Mouse (Mus musculus) intestine, embryonic 15.5 days (tissue): ENCODE results near the gene Eml3. TPM values are rescaled to one million over a fixed set of nuclear protein-coding genes. Genes with fewer than 3 reads are reported as not detected.

Experiments used
- ATAC-seq: fragments of 200-750 bp; cut with Nextera tagmentation; 2 replicates; pipeline ENCODE4 v1.8.0; 2017; ENCODE audit warnings: moderate TSS enrichment, moderate library complexity
- H3K27ac ChIP-seq: fragments of 300-500 bp; sonication (generic); 2 replicates; pipeline ENCODE4 v1.5.1; 2015; ENCODE audit warnings: mild to moderate bottlenecking, inconsistent platforms
- H3K27me3 ChIP-seq: fragments of 300-500 bp; sonication (generic); replicated peaks from 2 replicates; pipeline ENCODE4 v1.6.1; 2015; ENCODE audit warnings: inconsistent platforms
- H3K36me3 ChIP-seq: fragments of 300-500 bp; sonication (generic); 2 replicates; pipeline ENCODE4 v1.6.1; 2015; ENCODE audit warnings: inconsistent platforms
- H3K4me1 ChIP-seq: fragments of 300-500 bp; sonication (generic); replicated peaks from 2 replicates; pipeline ENCODE4 v1.6.1; 2015; ENCODE audit warnings: inconsistent platforms
- H3K4me2 ChIP-seq: fragments of 300-500 bp; sonication (generic); replicated peaks from 2 replicates; pipeline ENCODE4 v1.6.1; 2015; ENCODE audit warnings: mild to moderate bottlenecking, inconsistent platforms
- H3K4me3 ChIP-seq: fragments of 300-500 bp; sonication (generic); replicated peaks from 2 replicates; pipeline ENCODE4 v1.5.1; 2015; ENCODE audit warnings: inconsistent platforms
- H3K9ac ChIP-seq: fragments of 300-500 bp; sonication (generic); 2 replicates; pipeline ENCODE4 v1.6.1; 2015; ENCODE audit warnings: inconsistent platforms
- H3K9me3 ChIP-seq: fragments of 300-500 bp; sonication (generic); 2 replicates; pipeline ENCODE4 v1.6.1; 2016; ENCODE audit warnings: inconsistent platforms
- WGBS: fragments of 180-500 bp; shearing (Covaris S2); methylation state at CpG from one replicate; pipeline ENCODE4 v1.1.7; 2015; 5-methylcytosine and 5-hydroxymethylcytosine counted together
- polyA plus RNA-seq: library from polyadenylated mRNA; unstranded; fragments of >200 nt; fragmentation: Nextera tagmentation; extraction: Ambion mirVana; gene quantifications from 2 replicates; pipeline ENCODE4 v1.2.1, GENCODE M21; 2015

Gene Eml3
- polyA plus RNA-seq, 1 experiment from 2014 or later = 24.2 TPM

GRCm38 (mm10) chr19:8983150-8983650, 53.8 kb downstream of the Eml3 start:
- H3K9ac ChIP-seq = no peak overlapping the region
- peak; percentile 87 for ATAC-seq

GRCm38 (mm10) chr19:8984255-8984868, 55.0 kb downstream of the Eml3 start:
- WGBS = 12% methylated on average over 7 of the region's 7 CpGs
- H3K4me2 ChIP-seq = no peak overlapping the region
- H3K4me3 ChIP-seq = no peak overlapping the region
- no peaks in the 10 kb centered on the region for H3K27me3 ChIP-seq
- ATAC-seq = no peak
- no peaks in the 10 kb centered on the region for H3K9me3 ChIP-seq
- H3K4me1 ChIP-seq = peaks cover 60% of the 10 kb centered on the region
- no peak overlapping the region for H3K9ac ChIP-seq
- peak overlapping the region; percentile 64; the same call in 1 of the 2 replicates for H3K27ac ChIP-seq
- H3K36me3 ChIP-seq = peaks cover 1% of the 10 kb centered on the region; the same call in 1 of the 2 replicates

More at GRCm38 (mm10) chr19:8983150-8983650, 53.8 kb downstream of the Eml3 start:
- Histone ChIP-seq H3K36me3 (peaks cover 13% of the 10 kb centered on the region), H3K27me3 (no peaks in the 10 kb centered on the region), H3K4me2 (no peak overlapping the region), H3K9me3 (no peaks in the 10 kb centered on the region), H3K27ac (peak overlapping the region; percentile 64), H3K4me1 (peaks cover 52% of the 10 kb centered on the region), H3K4me3 (no peak overlapping the region)
- 23% methylated on average over 4 of the region's 4 CpGs for WGBS

GRCm38 (mm10) chr19:8985891-8986290, 56.5 kb downstream of the Eml3 start:
- Histone ChIP-seq H3K4me3 (no peak overlapping the region), H3K27ac (no peak overlapping the region), H3K9ac (no peak overlapping the region), H3K4me2 (no peak overlapping the region), H3K9me3 (no peaks in the 10 kb centered on the region), H3K27me3 (no peaks in the 10 kb centered on the region), H3K36me3 (no peaks in the 10 kb centered on the region), H3K4me1 (peaks cover 55% of the 10 kb centered on the region)
- ATAC-seq = no peak
- 61% methylated on average over 5 of the region's 5 CpGs for WGBS

GRCm38 (mm10) chr19:8987816-8988215, 58.5 kb downstream of the Eml3 start:
- no peak for ATAC-seq
- no peak overlapping the region for H3K27ac ChIP-seq
- no peak overlapping the region for H3K4me3 ChIP-seq
- peaks cover 56% of the 10 kb centered on the region for H3K4me1 ChIP-seq
- H3K9me3 ChIP-seq = no peaks in the 10 kb centered on the region
- 51% methylated on average over 2 of the region's 2 CpGs for WGBS
- H3K9ac ChIP-seq = no peak overlapping the region
- 0 out of 2 replicates have a peak overlapping the region, but pooled peaks have one; percentile 88 for H3K4me2 ChIP-seq
- no peaks in the 10 kb centered on the region for H3K36me3 ChIP-seq
- H3K27me3 ChIP-seq = no peaks in the 10 kb centered on the region

GRCm38 (mm10) chr19:8988346-8989065, 59.2 kb downstream of the Eml3 start:
- peak overlapping the region; percentile 96 for H3K27ac ChIP-seq
- H3K36me3 ChIP-seq = no peaks in the 10 kb centered on the region
- peak overlapping the region; percentile 78 for H3K9ac ChIP-seq
- peaks cover 56% of the 10 kb centered on the region for H3K4me1 ChIP-seq
- H3K4me2 ChIP-seq = peak overlapping the region; percentile 88
- 24% methylated on average over 15 of the region's 15 CpGs for WGBS
- ATAC-seq = peak; percentile 29
- peak overlapping the region; percentile 81 for H3K4me3 ChIP-seq
- no peaks in the 10 kb centered on the region for H3K27me3 ChIP-seq
- H3K9me3 ChIP-seq = no peaks in the 10 kb centered on the region

GRCm38 (mm10) chr19:8989066-8989566, 59.8 kb downstream of the Eml3 start, which contains the start of gene Ahnak:
Gene Ahnak, plus strand, starts transcription at chr19:8989284.
- H3K4me1 ChIP-seq = peaks cover 51% of the 10 kb centered on the region
- peak within 1 kb of the TSS; percentile 81 for H3K4me3 ChIP-seq
- H3K9ac ChIP-seq = peak within 1 kb of the TSS; percentile 78
- no peaks in the 10 kb centered on the region for H3K27me3 ChIP-seq
- H3K36me3 ChIP-seq = no peaks in the 10 kb centered on the region
- WGBS = under 1% methylated on average over 42 of the region's 42 CpGs
- peak; percentile 77 for ATAC-seq
- H3K27ac ChIP-seq = peak within 1 kb of the TSS; percentile 96
- peak within 1 kb of the TSS; percentile 88 for H3K4me2 ChIP-seq
- H3K9me3 ChIP-seq = no peaks in the 10 kb centered on the region

DNA sequence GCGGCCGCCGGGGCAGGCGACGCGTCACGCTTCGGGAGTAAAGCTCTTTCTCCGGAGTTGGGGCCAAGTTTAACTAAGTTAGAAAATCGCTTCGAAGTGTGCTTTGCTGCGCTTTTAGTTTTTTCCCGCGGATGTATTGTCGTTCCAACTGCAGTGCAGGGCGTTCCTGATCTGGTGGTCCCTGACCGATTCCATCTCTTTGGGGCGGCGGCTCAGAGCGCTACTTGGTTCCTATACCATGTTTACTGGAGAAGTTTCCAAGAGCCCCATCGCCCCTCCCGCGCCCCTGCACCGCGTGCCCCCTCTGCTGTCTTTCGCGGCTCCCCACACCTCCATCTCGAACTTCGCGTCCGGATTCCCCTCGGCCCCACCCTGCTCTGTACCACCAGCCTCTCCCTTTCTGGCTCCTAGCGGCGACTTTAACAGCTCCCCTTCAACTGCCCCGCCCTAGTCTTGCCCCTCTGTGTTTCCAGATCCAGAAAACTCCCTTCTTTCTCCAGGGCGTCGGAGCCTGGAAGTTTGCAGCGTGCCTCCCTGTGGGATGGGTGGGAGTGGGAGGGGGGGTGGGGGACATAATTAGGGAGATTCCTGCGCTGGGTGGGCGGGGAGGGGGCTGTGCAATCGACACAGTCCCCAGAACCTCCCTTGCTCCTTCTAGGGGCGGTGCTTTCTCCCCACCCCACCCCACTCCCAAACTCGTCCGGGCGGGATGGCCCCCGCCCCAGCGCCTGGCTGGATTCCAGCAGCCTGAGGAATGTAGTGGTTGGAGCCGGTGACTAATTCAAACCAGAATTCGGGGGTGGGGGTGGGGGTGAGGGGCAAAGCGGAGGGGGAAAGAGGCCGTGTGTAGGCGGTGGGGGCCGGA, 60.4 kb downstream of the Eml3 start:
- under 1% methylated on average over 53 of the region's 53 CpGs for WGBS

DNA sequence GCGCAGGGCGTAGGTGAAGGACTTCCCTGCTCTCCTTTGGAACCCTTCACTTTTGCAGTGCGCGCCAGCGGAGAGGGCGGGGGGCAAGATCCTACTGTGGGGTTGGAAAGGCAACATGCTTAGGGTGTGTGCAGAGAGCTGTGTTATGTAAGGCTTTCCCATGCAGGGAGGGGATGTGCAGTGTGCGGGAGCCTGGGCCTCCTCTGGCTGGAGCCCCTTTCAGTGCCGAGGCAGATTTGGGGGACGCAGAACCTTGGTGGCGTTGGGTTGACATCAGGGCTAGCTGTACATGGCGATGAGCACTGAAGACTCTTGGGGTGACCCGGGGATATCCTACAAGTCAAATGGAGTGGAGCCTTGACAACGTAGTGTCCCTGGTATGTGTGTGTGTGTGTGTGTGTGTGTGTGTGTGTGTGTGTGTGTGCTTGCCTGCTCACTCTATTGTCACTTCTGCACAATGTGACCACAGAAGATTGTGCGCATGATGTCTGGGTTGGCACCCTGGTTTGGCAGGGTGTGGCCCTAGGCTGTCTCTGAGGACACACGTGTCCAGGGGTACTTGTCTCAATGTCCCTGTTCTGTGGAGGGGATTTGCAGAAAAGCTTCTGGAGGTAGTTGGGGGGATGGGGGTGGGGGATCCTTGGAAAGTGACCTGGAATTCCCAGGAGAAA, 61.2 kb downstream of the Eml3 start:
- Histone ChIP-seq H3K36me3 (no peaks in the 10 kb centered on the region), H3K27me3 (no peaks in the 10 kb centered on the region), H3K4me3 (peak overlapping the region; percentile 81), H3K27ac (peak overlapping the region; percentile 96), H3K9me3 (no peaks in the 10 kb centered on the region), H3K9ac (peak overlapping the region; percentile 78), H3K4me1 (peaks cover 54% of the 10 kb centered on the region), H3K4me2 (peak overlapping the region; percentile 88)
- WGBS = 13% methylated on average over 15 of the region's 15 CpGs
- peak; percentile 41 for ATAC-seq

More for the DNA sequence above, 60.4 kb downstream of the Eml3 start:
- no peaks in the 10 kb centered on the region for H3K36me3 ChIP-seq
- no peaks in the 10 kb centered on the region for H3K27me3 ChIP-seq
- peak; percentile 71 for ATAC-seq
- H3K9me3 ChIP-seq = no peaks in the 10 kb centered on the region
- peak overlapping the region; percentile 96 for H3K27ac ChIP-seq
- H3K9ac ChIP-seq = peak overlapping the region; percentile 78
- peak overlapping the region; percentile 88 for H3K4me2 ChIP-seq
- H3K4me1 ChIP-seq = peaks cover 50% of the 10 kb centered on the region
- H3K4me3 ChIP-seq = peak overlapping the region; percentile 81

Other genes with a start within 250 kb of the Eml3 start
- 161 and 163 TPM in 2 replicates for gene Slc3a2, start 206.2 kb upstream of the Eml3 start, polyA plus RNA-seq
- gene Wdr74, start 193.7 kb upstream of the Eml3 start, polyA plus RNA-seq = 77.3 and 88.5 TPM in 2 replicates
- gene 1700092M07Rik, start 188.8 kb upstream of the Eml3 start, polyA plus RNA-seq = 1.8 TPM in 2 replicates
- 119 and 121 TPM in 2 replicates for gene Stx5a, start 188.1 kb upstream of the Eml3 start, polyA plus RNA-seq
- gene Nxf1, start 172.5 kb upstream of the Eml3 start, polyA plus RNA-seq = 143 and 146 TPM in 2 replicates
- 164 and 177 TPM in 2 replicates for gene Tmem223, start 158.6 kb upstream of the Eml3 start, polyA plus RNA-seq
- 90.4 and 102 TPM in 2 replicates for gene Tmem179b, start 155.1 kb upstream of the Eml3 start, polyA plus RNA-seq
- 25.2 and 26.9 TPM in 2 replicates for gene Taf6l, start 143.1 kb upstream of the Eml3 start, polyA plus RNA-seq
- 137 and 147 TPM in 2 replicates for gene Polr2g, start 131.0 kb upstream of the Eml3 start, polyA plus RNA-seq
- gene Zbtb3, start 127.0 kb upstream of the Eml3 start, polyA plus RNA-seq = 4.0 and 4.6 TPM in 2 replicates
- gene Ttc9c, start 110.2 kb upstream of the Eml3 start, polyA plus RNA-seq = 48.2 and 49.3 TPM in 2 replicates
- 5.1 and 5.4 TPM in 2 replicates for gene Hnrnpul2, start 109.5 kb upstream of the Eml3 start, polyA plus RNA-seq
- not detected in 2 replicates for gene AC129217.1, start 99.8 kb upstream of the Eml3 start, polyA plus RNA-seq
- 40.6 and 48.3 TPM in 2 replicates for gene Bscl2, start 92.1 kb upstream of the Eml3 start, polyA plus RNA-seq
- gene Gng3, start 90.4 kb upstream of the Eml3 start, polyA plus RNA-seq = 16.0 and 17.3 TPM in 2 replicates
- 1.6 and 2.0 TPM in 2 replicates for gene Lrrn4cl, start 78.8 kb upstream of the Eml3 start, polyA plus RNA-seq
- 163 and 167 TPM in 2 replicates for gene Ubxn1, start 58.1 kb upstream of the Eml3 start, polyA plus RNA-seq
- gene Uqcc3, start 48.6 kb upstream of the Eml3 start, polyA plus RNA-seq = 62.7 and 63.9 TPM in 2 replicates
- gene Lbhd1, start 45.8 kb upstream of the Eml3 start, polyA plus RNA-seq = 72.5 and 95.3 TPM in 2 replicates
- not detected in 2 replicates for gene Gm49403, start 45.6 kb upstream of the Eml3 start, polyA plus RNA-seq
- gene 1810009A15Rik, start 40.7 kb upstream of the Eml3 start, polyA plus RNA-seq = 86.5 and 95.2 TPM in 2 replicates
- gene Gm49416, start 40.6 kb upstream of the Eml3 start, polyA plus RNA-seq = not detected in 2 replicates
- gene Ints5, start 36.5 kb upstream of the Eml3 start, polyA plus RNA-seq = 40.0 and 41.5 TPM in 2 replicates
- 92.6 and 93.3 TPM in 2 replicates for gene Ganab, start 31.5 kb upstream of the Eml3 start, polyA plus RNA-seq
- 40.0 and 44.7 TPM in 2 replicates for gene B3gat3, start 9.2 kb upstream of the Eml3 start, polyA plus RNA-seq
- 2.7 and 3.3 TPM in 2 replicates for gene Rom1, start 196 bp upstream of the Eml3 start, polyA plus RNA-seq
- 130 and 139 TPM in 2 replicates for gene Mta2, start 12.3 kb downstream of the Eml3 start, polyA plus RNA-seq
- 29.7 and 30.4 TPM in 2 replicates for gene Tut1, start 24.3 kb downstream of the Eml3 start, polyA plus RNA-seq
- 436 and 453 TPM in 2 replicates for gene Eef1g, start 37.5 kb downstream of the Eml3 start, polyA plus RNA-seq
- 22.4 and 25.0 TPM in 2 replicates for gene Ahnak, start 59.7 kb downstream of the Eml3 start, polyA plus RNA-seq
- not detected in 2 replicates for gene Scgb1a1, start 158.4 kb downstream of the Eml3 start, polyA plus RNA-seq
- 10.4 and 12.6 TPM in 2 replicates for gene Asrgl1, start 206.1 kb downstream of the Eml3 start, polyA plus RNA-seq